Mouse (Mus musculus): ENCODE results near the gene Clmn. TPM values are rescaled to one million over a fixed set of nuclear protein-coding genes. Genes with fewer than 3 reads are reported as not detected.

Clmn gene
- total and polyA plus RNA-seq, 2 experiments from 2014 or later, result 2.2 to 2.4 TPM

GRCm38 (mm10) chr12:104863653-104864052 is 1.2 kb downstream of the Clmn start:
- peaks cover 14% of the 10 kb centered on the region; the same call in 1 of the 2 replicates for H3K4me1 ChIP-seq (ENCODE audit: insufficient read depth, low read length)
- no peaks in the 10 kb centered on the region for H3K9me3 ChIP-seq (ENCODE audit: low read length)
- DNase-seq (ENCODE audit: low spot score), result no peak
- H3K4me3 ChIP-seq (ENCODE audit: low read depth, low read length), result no peak overlapping the region
- TF ChIP-seq CTCF (IDR thresholded peaks at IDR 0.05), result no peak
- H3K36me3 ChIP-seq (ENCODE audit: insufficient read depth, low read length), result no peaks in the 10 kb centered on the region
- no peak overlapping the region for H3K9ac ChIP-seq (replicated peaks; ENCODE audit: low read length, poor library complexity, severe bottlenecking)
- no peak overlapping the region for H3K4me2 ChIP-seq (ENCODE audit: low read depth, low read length, poor library complexity, severe bottlenecking)
- H3K27me3 ChIP-seq (ENCODE audit: insufficient read depth, low read length), result no peaks in the 10 kb centered on the region
- 86% methylated on average over 7 of the region's 7 CpGs for WGBS
- ATAC-seq (ENCODE audit: low FRiP score), result no peak
- no peak overlapping the region for H3K27ac ChIP-seq (ENCODE audit: low read depth, low read length)

DNA sequence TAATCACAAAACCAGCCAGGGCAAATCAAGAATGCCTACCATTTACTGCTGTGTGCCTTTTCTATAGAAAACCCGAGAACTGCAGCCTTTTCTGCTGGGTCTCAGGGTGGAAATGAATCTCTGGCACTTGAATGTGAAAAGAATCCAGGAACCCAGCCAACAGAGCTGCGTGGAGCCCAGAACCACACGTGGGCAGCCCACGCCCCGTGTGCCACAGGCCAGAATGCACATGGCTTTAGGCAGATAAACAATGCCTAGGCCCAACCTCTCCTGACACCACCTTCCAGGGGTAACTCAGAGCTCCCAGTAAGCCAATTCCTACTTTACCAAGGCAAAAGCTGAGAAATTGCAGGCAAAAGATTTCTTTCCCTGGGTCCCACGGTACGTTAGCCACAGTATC is 5.7 kb downstream of the Clmn start:
- ATAC-seq (ENCODE audit: low FRiP score), result no peak
- H3K9me3 ChIP-seq (ENCODE audit: low read length), result no peaks in the 10 kb centered on the region
- H3K4me2 ChIP-seq (ENCODE audit: low read depth, low read length, poor library complexity, severe bottlenecking), result no peak overlapping the region
- DNase-seq (ENCODE audit: low spot score), result peak; percentile 53
- H3K4me3 ChIP-seq (ENCODE audit: low read depth, low read length), result no peak overlapping the region
- 66% methylated on average over 7 of the region's 7 CpGs for WGBS
- peaks cover 7% of the 10 kb centered on the region; the same call in 1 of the 2 replicates for H3K4me1 ChIP-seq (ENCODE audit: insufficient read depth, low read length)
- H3K9ac ChIP-seq (replicated peaks; ENCODE audit: low read length, poor library complexity, severe bottlenecking), result no peak overlapping the region
- H3K36me3 ChIP-seq (ENCODE audit: insufficient read depth, low read length), result no peaks in the 10 kb centered on the region
- no peaks in the 10 kb centered on the region for H3K27me3 ChIP-seq (ENCODE audit: insufficient read depth, low read length)
- peak overlapping the region; percentile 63; the same call in 1 of the 2 replicates for H3K27ac ChIP-seq (ENCODE audit: low read depth, low read length)
- no peak for TF ChIP-seq CTCF (IDR thresholded peaks at IDR 0.05)

DNA sequence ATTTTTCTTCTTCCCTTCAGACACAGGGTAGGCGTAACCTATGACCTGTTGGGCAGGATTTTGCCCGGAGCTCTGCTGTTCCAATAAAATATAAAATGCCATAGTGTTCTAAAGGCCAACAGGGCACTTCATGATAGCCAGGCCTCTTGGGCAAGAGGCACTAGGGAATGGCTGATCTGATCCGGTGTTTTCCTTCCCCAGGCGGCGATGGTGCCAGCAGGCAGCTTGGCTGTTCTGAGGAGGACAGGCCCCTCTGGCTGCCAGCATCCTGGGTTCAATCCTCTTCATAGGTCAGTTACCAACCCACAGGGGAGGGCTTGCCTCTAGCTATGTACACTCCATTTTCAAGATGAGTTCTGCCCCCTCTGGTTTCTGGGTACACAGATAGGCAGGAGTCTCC is 6.1 kb downstream of the Clmn start:
- no peak for ATAC-seq (ENCODE audit: low FRiP score)

GRCm38 (mm10) chr12:104857614-104858013 is 7.3 kb downstream of the Clmn start:
- WGBS, result 86% methylated on average over 10 of the region's 10 CpGs
- Histone ChIP-seq H3K27me3 (ENCODE audit: insufficient read depth, low read length) (no peaks in the 10 kb centered on the region), H3K4me2 (ENCODE audit: low read depth, low read length, poor library complexity, severe bottlenecking) (no peak overlapping the region), H3K4me1 (ENCODE audit: insufficient read depth, low read length) (0 out of 2 replicates have a peak, but pooled peaks cover 6% of the 10 kb centered on the region), H3K36me3 (ENCODE audit: insufficient read depth, low read length) (no peaks in the 10 kb centered on the region), H3K9me3 (ENCODE audit: low read length) (no peaks in the 10 kb centered on the region), H3K4me3 (ENCODE audit: low read depth, low read length) (no peak overlapping the region), H3K27ac (ENCODE audit: low read depth, low read length) (no peak overlapping the region), H3K9ac (replicated peaks; ENCODE audit: low read length, poor library complexity, severe bottlenecking) (no peak overlapping the region)
- ATAC-seq (ENCODE audit: low FRiP score), result no peak
- no peak for DNase-seq (ENCODE audit: low spot score)
- no peak for TF ChIP-seq CTCF (IDR thresholded peaks at IDR 0.05)

More for the DNA sequence above, 6.1 kb downstream of the Clmn start:
- Histone ChIP-seq H3K36me3 (ENCODE audit: insufficient read depth, low read length) (no peaks in the 10 kb centered on the region), H3K27me3 (ENCODE audit: insufficient read depth, low read length) (no peaks in the 10 kb centered on the region), H3K9me3 (ENCODE audit: low read length) (no peaks in the 10 kb centered on the region), H3K9ac (replicated peaks; ENCODE audit: low read length, poor library complexity, severe bottlenecking) (no peak overlapping the region), H3K27ac (ENCODE audit: low read depth, low read length) (peak overlapping the region; percentile 63), H3K4me3 (ENCODE audit: low read depth, low read length) (no peak overlapping the region), H3K4me1 (ENCODE audit: insufficient read depth, low read length) (0 out of 2 replicates have a peak, but pooled peaks cover 6% of the 10 kb centered on the region), H3K4me2 (ENCODE audit: low read depth, low read length, poor library complexity, severe bottlenecking) (no peak overlapping the region)
- WGBS, result 56% methylated on average over 5 of the region's 5 CpGs
- no peak for TF ChIP-seq CTCF (IDR thresholded peaks at IDR 0.05)
- no peak for DNase-seq (ENCODE audit: low spot score)

DNA sequence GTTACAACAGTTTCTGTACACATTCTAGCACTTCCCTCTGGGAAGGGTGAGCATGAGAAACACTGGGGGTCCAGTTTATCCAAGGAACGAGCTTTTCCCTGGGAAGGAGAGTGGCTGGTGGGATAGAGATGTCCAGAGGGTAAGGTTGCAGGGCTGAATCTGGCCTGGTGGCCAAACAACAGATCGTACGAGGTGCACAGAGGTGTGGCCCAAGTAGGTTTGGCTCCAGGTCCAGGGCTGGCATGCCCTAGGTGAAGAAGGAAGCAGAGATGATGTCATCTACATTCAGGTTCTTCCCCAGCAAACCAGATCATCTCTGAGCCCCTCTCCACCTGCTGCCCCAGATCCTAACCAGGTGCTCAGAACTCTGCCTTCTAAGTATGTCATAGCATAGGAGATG is 8.3 kb downstream of the Clmn start:
- 83% methylated on average over 3 of the region's 3 CpGs for WGBS
- no peak overlapping the region for H3K4me3 ChIP-seq (ENCODE audit: low read depth, low read length)
- no peak for TF ChIP-seq CTCF (IDR thresholded peaks at IDR 0.05)
- no peaks in the 10 kb centered on the region for H3K27me3 ChIP-seq (ENCODE audit: insufficient read depth, low read length)
- H3K36me3 ChIP-seq (ENCODE audit: insufficient read depth, low read length), result no peaks in the 10 kb centered on the region
- H3K9ac ChIP-seq (replicated peaks; ENCODE audit: low read length, poor library complexity, severe bottlenecking), result no peak overlapping the region
- no peak for ATAC-seq (ENCODE audit: low FRiP score)
- H3K27ac ChIP-seq (ENCODE audit: low read depth, low read length), result no peak overlapping the region
- DNase-seq (ENCODE audit: low spot score), result no peak
- H3K4me1 ChIP-seq (ENCODE audit: insufficient read depth, low read length), result 0 out of 2 replicates have a peak, but pooled peaks cover 6% of the 10 kb centered on the region
- H3K9me3 ChIP-seq (ENCODE audit: low read length), result no peaks in the 10 kb centered on the region
- no peak overlapping the region for H3K4me2 ChIP-seq (ENCODE audit: low read depth, low read length, poor library complexity, severe bottlenecking)

DNA sequence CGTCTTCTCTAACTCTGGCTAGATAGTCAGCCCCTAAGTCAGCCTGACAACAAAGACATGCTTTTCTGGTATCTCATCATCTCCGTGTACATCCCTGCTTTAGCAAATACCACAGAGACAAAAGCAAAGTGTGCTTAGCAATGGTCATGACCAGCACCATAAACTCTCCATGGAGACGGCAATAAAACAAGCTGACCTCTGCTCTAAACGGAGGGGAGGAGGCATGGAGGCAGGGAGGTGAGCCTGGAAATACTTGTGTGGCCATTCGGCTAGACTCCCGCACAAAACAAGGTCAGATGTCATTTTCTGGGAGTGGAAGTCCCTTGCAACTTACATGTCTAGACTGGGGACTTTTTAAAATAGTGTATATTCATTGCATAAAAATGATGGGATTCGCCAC is 9.3 kb downstream of the Clmn start:
- Histone ChIP-seq H3K36me3 (ENCODE audit: insufficient read depth, low read length) (no peaks in the 10 kb centered on the region), H3K27me3 (ENCODE audit: insufficient read depth, low read length) (no peaks in the 10 kb centered on the region), H3K4me3 (ENCODE audit: low read depth, low read length) (no peak overlapping the region), H3K9ac (replicated peaks; ENCODE audit: low read length, poor library complexity, severe bottlenecking) (no peak overlapping the region), H3K4me1 (ENCODE audit: insufficient read depth, low read length) (0 out of 2 replicates have a peak, but pooled peaks cover 6% of the 10 kb centered on the region), H3K4me2 (ENCODE audit: low read depth, low read length, poor library complexity, severe bottlenecking) (no peak overlapping the region), H3K27ac (ENCODE audit: low read depth, low read length) (no peak overlapping the region), H3K9me3 (ENCODE audit: low read length) (no peaks in the 10 kb centered on the region)
- no peak for TF ChIP-seq CTCF (IDR thresholded peaks at IDR 0.05)
- DNase-seq (ENCODE audit: low spot score) (no peak), ATAC-seq (ENCODE audit: low FRiP score) (no peak)
- WGBS, result 75% methylated on average over 7 of the region's 7 CpGs
